Mouse (Mus musculus) heart, postnatal 36 days (tissue): Measurements from ENCODE around the gene Smtn. TPM values are rescaled to one million over a fixed set of nuclear protein-coding genes. Genes with fewer than 3 reads are reported as not detected.
A peak's percentile ranks its signal among the peaks of the same experiment; 100 is the strongest.

ENCODE experiments used
- DNase-seq, 2 experiments: peaks; one replicate each; pipeline ENCODE4 v3.0.0; 2021 to 2022
- intact Hi-C: fragments of 180-260 bp; cut with DNase I; formaldehyde crosslinking; loops from one replicate; pipeline ENCODE4 v1.15.1; 2025
- total RNA-seq, 2 experiments: library from RNA; stranded (reverse); gene quantifications; 2 replicates each; pipeline ENCODE4 v1.2.3; 2021

The Smtn gene
- total RNA-seq = 100 to 1,000 TPM; 146 to 153 TPM

- DNase-seq = no peak
- intact Hi-C loops = no loop called here
Observed at GRCm38 (mm10) chr11:3540451-3541085, at the start of gene Smtn. Gene Smtn, minus strand, starts transcription at chr11:3540612.

GRCm38 (mm10) chr11:3588036-3588672 lies 47.7 kb upstream of the Smtn start:
- no peak for DNase-seq
- intact Hi-C loops = no loop called here

GRCm38 (mm10) chr11:3587350-3587749 lies 46.9 kb upstream of the Smtn start:
- intact Hi-C loops = no loop called here
- DNase-seq = no peak

GRCm38 (mm10) chr11:3585983-3586618 lies 45.7 kb upstream of the Smtn start:
- no peak for DNase-seq
- intact Hi-C loops = no loop called here

- no peak for DNase-seq
- intact Hi-C loops = no loop called here
Observed at GRCm38 (mm10) chr11:3583127-3583526, 42.7 kb upstream of the Smtn start.

GRCm38 (mm10) chr11:3581908-3582307 lies 41.5 kb upstream of the Smtn start:
- DNase-seq = no peak
- intact Hi-C loops = loop anchor here (2.0 kb wide), 1 partner anchor 47 kb away; no protein-coding TSS in a partner anchor

- DNase-seq = no peak
- intact Hi-C loops = loop anchor here (2.0 kb wide), 1 partner anchor 46 kb away; no protein-coding TSS in a partner anchor
Observed at GRCm38 (mm10) chr11:3580306-3581084, 40.1 kb upstream of the Smtn start.

GRCm38 (mm10) chr11:3578050-3578725 lies 37.8 kb upstream of the Smtn start:
- DNase-seq = no peak
- intact Hi-C loops = no loop called here

- peak; percentile 38 to 48 for DNase-seq
- intact Hi-C loops = loop anchor here (2.0 kb wide), 1 partner anchor 26 kb away; no protein-coding TSS in a partner anchor
Observed at GRCm38 (mm10) chr11:3575238-3575637, 34.8 kb upstream of the Smtn start.

- intact Hi-C loops = loop anchor here (2.0 kb wide), 1 partner anchor 38 kb away; no protein-coding TSS in a partner anchor
- peak; percentile 71 to 76 for DNase-seq
Observed at GRCm38 (mm10) chr11:3573092-3573491, 32.7 kb upstream of the Smtn start.

- no peak for DNase-seq
- intact Hi-C loops = loop anchor here (2.0 kb wide), 1 partner anchor 37 kb away; no protein-coding TSS in a partner anchor
Observed at GRCm38 (mm10) chr11:3572181-3572580, 31.8 kb upstream of the Smtn start.

GRCm38 (mm10) chr11:3570321-3570720 lies 29.9 kb upstream of the Smtn start:
- intact Hi-C loops = no loop called here

GRCm38 (mm10) chr11:3567896-3568295 lies 27.5 kb upstream of the Smtn start:
- no peak for DNase-seq
- intact Hi-C loops = no loop called here

More at GRCm38 (mm10) chr11:3570321-3570720, 29.9 kb upstream of the Smtn start:
- DNase-seq = no peak

GRCm38 (mm10) chr11:3566018-3566417 lies 25.6 kb upstream of the Smtn start:
- no peak for DNase-seq

GRCm38 (mm10) chr11:3564451-3564850 lies 24.0 kb upstream of the Smtn start:
- intact Hi-C loops = no loop called here
- DNase-seq = no peak

More at GRCm38 (mm10) chr11:3566018-3566417, 25.6 kb upstream of the Smtn start:
- intact Hi-C loops = no loop called here

- intact Hi-C loops = no loop called here
- no peak for DNase-seq
Observed at GRCm38 (mm10) chr11:3563853-3564252, 23.4 kb upstream of the Smtn start.

GRCm38 (mm10) chr11:3560202-3560601 lies 19.8 kb upstream of the Smtn start:
- intact Hi-C loops = no loop called here

GRCm38 (mm10) chr11:3557852-3558251 lies 17.4 kb upstream of the Smtn start:
- intact Hi-C loops = no loop called here

More at GRCm38 (mm10) chr11:3560202-3560601, 19.8 kb upstream of the Smtn start:
- DNase-seq = no peak

GRCm38 (mm10) chr11:3554976-3555375 lies 14.6 kb upstream of the Smtn start:
- intact Hi-C loops = no loop called here
- DNase-seq = no peak

More at GRCm38 (mm10) chr11:3557852-3558251, 17.4 kb upstream of the Smtn start:
- no peak for DNase-seq

- intact Hi-C loops = no loop called here
- no peak for DNase-seq
Observed at GRCm38 (mm10) chr11:3549791-3550190, 9.4 kb upstream of the Smtn start.
